Mouse (Mus musculus) small intestine, adult 2 months (tissue): ENCODE measurements around the gene Prelid1.

ENCODE experiments used
- CTCF ChIP-seq: fragments of 200-500 bp; IDR thresholded peaks from 2 replicates; pipeline ENCODE4 v1.5.1; 2012; ENCODE audit warnings: low read depth, mild to moderate bottlenecking, control low read depth, inconsistent platforms, low read length, moderate library complexity, mixed read lengths; ENCODE audit not compliant: insufficient replicate concordance, insufficient read length; ENCODE audit errors: extremely low read depth
- POLR2A ChIP-seq: fragments of 200-500 bp; IDR thresholded peaks from 2 replicates; pipeline ENCODE4 v1.6.1; 2012; ENCODE audit warnings: low read depth, mild to moderate bottlenecking, control low read depth, inconsistent platforms, low read length, moderate library complexity

- TF ChIP-seq CTCF (no peak), POLR2A (no peak)
Measured at GRCm38 (mm10) chr13:55312028-55312630, 8.2 kb upstream of the Prelid1 start.
